Mouse (Mus musculus): Measurements from ENCODE around the gene Mrgprx2. TPM values are rescaled to one million over a fixed set of nuclear protein-coding genes. Genes with fewer than 3 reads are reported as not detected.
"Not testable (repeated sequence)": the region's sequence is repeated elsewhere in the genome, so short reads cannot be mapped to it uniquely, and the experiment has no call there.

Gene Mrgprx2
- polyA plus RNA-seq (2015; fragmentation: Nextera tagmentation; extraction: Ambion mirVana) = not detected in 2 replicates

- ATAC-seq (no peak), DNase-seq (no peak)
- TF ChIP-seq CTCF (IDR thresholded peaks at IDR 0.05; ENCODE audit: low read depth) = no peak
- TF ChIP-seq EP300 (IDR thresholded peaks at IDR 0.05; ENCODE audit: low read depth) = no peak
- H3K4me2 ChIP-seq (ENCODE audit: low read depth, low read length) = no peak within 1 kb of the TSS
- no peak within 1 kb of the TSS for H3K4me3 ChIP-seq (ENCODE audit: low read depth, low read length)
- H3K36me3 ChIP-seq (replicated peaks; ENCODE audit: insufficient read depth, low read length) = no peaks in the 10 kb centered on the region
- H3K27ac ChIP-seq (ENCODE audit: low read depth) = no peak within 1 kb of the TSS
- H3K27me3 ChIP-seq (ENCODE audit: insufficient read depth, low read length) = no peaks in the 10 kb centered on the region
- H3K9ac ChIP-seq (replicated peaks) = no peak within 1 kb of the TSS
- no peaks in the 10 kb centered on the region for H3K9me3 ChIP-seq (ENCODE audit: low read length)
- no peaks in the 10 kb centered on the region for H3K4me1 ChIP-seq (ENCODE audit: insufficient read depth)
Observed at GRCm38 (mm10) chr7:48499221-48499620, at the start of gene Mrgprx2. Mrgprx2 (minus strand) TSS chr7:48499321.

- no peaks in the 10 kb centered on the region for H3K27me3 ChIP-seq (ENCODE audit: insufficient read depth, low read length)
- ATAC-seq (no peak), DNase-seq (no peak)
- TF ChIP-seq CTCF (IDR thresholded peaks at IDR 0.05; ENCODE audit: low read depth) (no peak), EP300 (IDR thresholded peaks at IDR 0.05; ENCODE audit: low read depth) (no peak)
- no peak within 1 kb of the TSS for H3K4me3 ChIP-seq (ENCODE audit: low read depth, low read length)
- no peaks in the 10 kb centered on the region for H3K36me3 ChIP-seq (replicated peaks; ENCODE audit: insufficient read depth, low read length)
- no peak within 1 kb of the TSS for H3K9ac ChIP-seq (replicated peaks)
- no peak within 1 kb of the TSS for H3K27ac ChIP-seq (ENCODE audit: low read depth)
- H3K9me3 ChIP-seq (ENCODE audit: low read length) = no peaks in the 10 kb centered on the region
- H3K4me2 ChIP-seq (ENCODE audit: low read depth, low read length) = no peak within 1 kb of the TSS
- WGBS (ENCODE audit: insufficient replicate concordance) = 87% methylated on average over 3 of the region's 3 CpGs
- no peaks in the 10 kb centered on the region for H3K4me1 ChIP-seq (ENCODE audit: insufficient read depth)
Observed at GRCm38 (mm10) chr7:48456242-48456641, 42.9 kb downstream of the Mrgprx2 start, which contains the start of gene Mrgprb1. Mrgprb1 (minus strand) TSS chr7:48456342.

GRCm38 (mm10) chr7:48436581-48436980 lies 62.5 kb downstream of the Mrgprx2 start:
- H3K27ac ChIP-seq (ENCODE audit: low read depth) = no peak overlapping the region
- no peak for ATAC-seq
- no peaks in the 10 kb centered on the region for H3K27me3 ChIP-seq (ENCODE audit: insufficient read depth, low read length)
- H3K4me2 ChIP-seq (ENCODE audit: low read depth, low read length) = no peak overlapping the region
- H3K36me3 ChIP-seq (replicated peaks; ENCODE audit: insufficient read depth, low read length) = no peaks in the 10 kb centered on the region
- H3K9ac ChIP-seq (replicated peaks) = no peak overlapping the region
- no peak for TF ChIP-seq EP300 (IDR thresholded peaks at IDR 0.05; ENCODE audit: low read depth)
- no peak for TF ChIP-seq CTCF (IDR thresholded peaks at IDR 0.05; ENCODE audit: low read depth)
- 43% methylated on average over 3 of the region's 3 CpGs for WGBS (ENCODE audit: insufficient replicate concordance)
- no peak overlapping the region for H3K4me3 ChIP-seq (ENCODE audit: low read depth, low read length)
- H3K4me1 ChIP-seq (ENCODE audit: insufficient read depth) = no peaks in the 10 kb centered on the region
- DNase-seq = no peak
- H3K9me3 ChIP-seq (ENCODE audit: low read length) = peaks cover 2% of the 10 kb centered on the region; the same call in 1 of the 2 replicates

GRCm38 (mm10) chr7:48435936-48436335 lies 63.2 kb downstream of the Mrgprx2 start:
- ATAC-seq; H3K9me3 ChIP-seq (ENCODE audit: low read length); H3K4me3 ChIP-seq (ENCODE audit: low read depth, low read length); H3K9ac ChIP-seq (replicated peaks); H3K36me3 ChIP-seq (replicated peaks; ENCODE audit: insufficient read depth, low read length); H3K27ac ChIP-seq (ENCODE audit: low read depth); DNase-seq; H3K27me3 ChIP-seq (ENCODE audit: insufficient read depth, low read length); H3K4me1 ChIP-seq (ENCODE audit: insufficient read depth); H3K4me2 ChIP-seq (ENCODE audit: low read depth, low read length): not testable (repeated sequence)
- 59% methylated on average over 3 of the region's 3 CpGs for WGBS (ENCODE audit: insufficient replicate concordance)

Other genes with a start within 250 kb of the Mrgprx2 start
- gene Mrgprb8, start 110.8 kb downstream of the Mrgprx2 start, polyA plus RNA-seq (2015; fragmentation: Nextera tagmentation; extraction: Ambion mirVana) = not detected in 2 replicates
- gene Mrgprb1, start 43.0 kb downstream of the Mrgprx2 start, polyA plus RNA-seq (2015; fragmentation: Nextera tagmentation; extraction: Ambion mirVana) = 0.04 TPM in 1 of 2 replicates, not detected in the other
- 0.06 TPM in 1 of 2 replicates, not detected in the other for gene Mrgprb2, start 58.8 kb upstream of the Mrgprx2 start, polyA plus RNA-seq (2015; fragmentation: Nextera tagmentation; extraction: Ambion mirVana)
- gene Mrgprb3, start 144.5 kb upstream of the Mrgprx2 start, polyA plus RNA-seq (2015; fragmentation: Nextera tagmentation; extraction: Ambion mirVana) = not detected in 2 replicates